Mouse (Mus musculus): ENCODE measurements at regions not wholly inside any gene's neighbourhood (a gene's known extent, or its start where the extent isn't known, plus 50 kb on each side); places are given as distances from the start of the nearest gene placed in this dataset.
A peak's percentile ranks its signal among the peaks of the same experiment; 100 is the strongest.
"Not testable (repeated sequence)": the region's sequence is repeated elsewhere in the genome, so short reads cannot be mapped to it uniquely, and the experiment has no call there.

DNA sequence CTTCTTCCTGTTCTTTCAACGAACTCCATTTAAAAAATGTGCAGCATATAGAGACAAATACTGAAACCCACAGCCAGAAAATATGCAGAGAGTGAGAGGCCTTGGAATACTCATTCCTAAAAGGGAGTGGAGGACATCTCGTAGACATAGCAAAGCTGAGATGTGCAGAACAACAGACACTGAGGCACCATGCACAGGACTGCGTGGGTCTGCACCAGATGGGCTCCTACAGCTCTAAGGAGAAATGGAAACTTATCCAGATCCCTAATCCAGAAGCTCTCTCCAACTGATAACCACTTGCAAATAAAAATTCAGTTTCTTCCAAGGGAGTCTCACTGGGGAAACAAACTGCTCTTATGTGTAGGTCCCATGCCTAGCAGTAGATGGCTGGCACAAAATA lies 101.6 kb downstream of the Slc25a24 start:
- no peak for DNase-seq

DNA sequence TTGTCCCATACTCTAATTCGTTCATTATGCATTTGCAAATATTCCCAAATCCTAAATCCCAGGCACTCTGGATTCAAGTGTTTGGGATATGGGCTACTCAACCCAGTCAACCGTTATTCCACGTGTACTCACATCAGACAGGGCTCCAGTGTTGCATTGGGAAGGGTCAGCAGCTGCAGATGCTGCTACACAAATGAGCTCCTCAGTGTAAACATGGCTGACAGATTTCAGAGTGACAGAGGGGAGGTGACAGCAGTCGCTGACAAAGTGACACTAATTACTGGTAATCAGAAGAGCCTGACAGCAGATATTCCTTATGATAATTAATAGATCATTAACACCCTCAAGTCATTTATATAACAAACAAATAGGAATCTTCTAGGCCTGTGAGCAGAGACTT lies 106.2 kb upstream of the Vav3 start:
- no peak for DNase-seq

DNA sequence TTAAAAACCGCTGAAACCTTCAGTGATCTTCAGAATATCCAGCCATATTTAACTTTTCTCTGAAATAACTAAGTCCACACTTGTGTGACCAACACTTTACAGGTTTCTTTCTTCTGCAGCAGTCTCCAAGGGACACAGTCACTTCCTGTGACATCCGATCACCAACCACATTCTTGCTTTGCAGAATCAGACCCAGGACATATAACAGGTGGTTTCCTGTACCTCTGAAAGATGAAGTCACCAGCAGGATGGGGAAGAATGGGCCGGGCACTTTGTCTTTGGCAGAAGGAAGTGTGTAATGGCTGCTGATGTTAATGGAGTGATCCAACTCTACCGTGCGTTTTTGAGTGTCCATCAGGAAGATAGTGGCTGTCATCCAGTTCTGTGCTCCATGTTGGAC lies 103.5 kb upstream of the Vav3 start:
- no peak for DNase-seq

DNA sequence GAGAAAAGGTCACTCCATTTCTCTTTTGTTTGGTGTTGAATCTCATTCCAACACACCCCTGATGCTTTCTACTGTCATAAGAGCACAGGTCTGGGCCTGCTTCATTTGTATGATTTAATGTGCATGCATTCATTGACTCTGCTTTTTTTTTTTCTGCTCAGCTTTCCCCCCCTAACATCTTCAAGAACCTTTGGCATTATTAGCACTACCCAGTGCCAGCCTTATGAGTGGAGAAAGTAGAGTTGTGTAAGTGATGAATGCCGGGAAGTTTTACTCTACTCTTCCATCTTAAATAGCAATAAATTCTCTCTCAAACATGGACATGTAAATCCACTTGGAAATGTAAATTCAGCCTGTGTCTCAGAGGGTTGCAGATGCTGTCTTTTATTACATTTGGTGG lies 97.0 kb upstream of the Vav3 start:
- no peak for DNase-seq

DNA sequence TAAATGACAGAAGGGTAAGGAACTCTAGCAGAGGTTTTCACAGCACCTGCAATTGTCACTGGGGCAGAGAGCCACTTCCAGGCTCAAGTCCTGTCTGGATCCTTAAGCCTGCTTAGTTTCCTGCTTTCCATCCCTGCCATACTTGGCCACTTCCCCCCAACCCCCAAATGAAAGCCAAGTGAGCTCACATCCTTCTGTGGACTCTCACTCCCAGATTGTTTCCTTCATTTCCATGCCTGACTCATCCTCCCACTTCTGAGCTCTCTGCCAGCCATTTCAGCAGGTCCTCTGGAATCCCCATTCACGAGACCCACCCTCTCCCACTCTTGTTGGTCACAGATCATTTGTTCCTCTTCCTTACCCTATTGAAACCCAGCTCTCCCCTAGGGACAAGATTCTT lies 91.7 kb upstream of the Vav3 start:
- no peak for DNase-seq

DNA sequence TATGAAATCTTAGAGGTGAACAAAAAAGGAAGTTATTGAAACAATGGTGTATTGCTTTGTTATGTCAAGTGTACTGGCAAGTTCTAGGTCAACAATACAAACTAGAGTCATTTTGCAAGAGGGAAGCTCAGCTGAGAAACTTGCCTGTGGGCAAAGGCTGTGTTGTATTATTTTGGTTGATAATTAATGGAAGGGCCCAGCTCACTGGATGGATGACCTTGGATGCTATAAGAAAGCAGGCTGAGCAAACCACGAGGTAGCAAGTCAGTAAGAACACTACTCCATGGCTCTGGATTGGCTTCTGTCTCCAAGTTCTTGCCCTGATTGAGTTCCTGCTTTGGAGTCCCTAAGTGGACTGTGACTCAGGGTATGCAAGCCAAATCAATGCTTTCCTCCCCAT lies 91.1 kb upstream of the Vav3 start:
- peak; percentile 23 to 46 for DNase-seq

DNA sequence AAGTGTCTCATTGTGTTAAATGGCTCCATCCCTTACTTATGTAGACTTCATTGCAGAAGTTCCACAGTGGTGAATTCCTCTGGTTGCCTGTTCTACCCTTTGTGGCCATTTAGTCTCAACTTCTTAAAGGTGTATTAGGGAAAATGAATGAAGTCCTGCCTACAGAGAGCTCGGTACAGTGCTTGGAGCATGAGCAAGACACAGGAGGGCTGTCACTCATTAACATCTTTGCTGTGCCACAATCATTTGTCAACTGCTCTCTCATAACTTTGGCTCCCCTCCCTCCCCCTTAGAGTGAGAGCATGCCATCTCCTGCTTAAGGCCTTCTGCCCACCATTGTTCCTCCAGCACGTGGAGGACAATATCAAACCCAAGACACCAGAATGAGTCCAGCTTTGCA lies 90.5 kb upstream of the Vav3 start:
- DNase-seq, result no peak

DNA sequence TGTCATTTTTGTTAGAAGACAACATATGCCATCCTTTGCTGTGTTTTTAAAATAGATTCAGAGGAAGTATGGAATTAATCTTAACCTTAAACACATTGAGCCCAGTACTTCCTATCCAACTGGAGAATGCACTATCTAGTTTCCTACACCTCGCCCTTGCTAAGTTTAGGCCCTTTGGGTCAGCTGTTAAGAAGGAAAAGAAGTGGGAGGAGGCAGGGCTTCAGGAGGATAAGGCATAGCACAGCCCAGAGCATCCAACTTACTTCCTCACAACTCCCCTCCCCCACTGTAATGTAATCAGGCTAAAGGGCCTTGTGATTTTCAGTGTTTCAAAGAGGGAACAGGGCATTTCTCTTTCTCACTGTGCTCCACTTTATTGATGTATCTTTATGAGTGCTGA lies 88.7 kb upstream of the Vav3 start:
- DNase-seq, result peak in 1 of 2 experiments; percentile 5

DNA sequence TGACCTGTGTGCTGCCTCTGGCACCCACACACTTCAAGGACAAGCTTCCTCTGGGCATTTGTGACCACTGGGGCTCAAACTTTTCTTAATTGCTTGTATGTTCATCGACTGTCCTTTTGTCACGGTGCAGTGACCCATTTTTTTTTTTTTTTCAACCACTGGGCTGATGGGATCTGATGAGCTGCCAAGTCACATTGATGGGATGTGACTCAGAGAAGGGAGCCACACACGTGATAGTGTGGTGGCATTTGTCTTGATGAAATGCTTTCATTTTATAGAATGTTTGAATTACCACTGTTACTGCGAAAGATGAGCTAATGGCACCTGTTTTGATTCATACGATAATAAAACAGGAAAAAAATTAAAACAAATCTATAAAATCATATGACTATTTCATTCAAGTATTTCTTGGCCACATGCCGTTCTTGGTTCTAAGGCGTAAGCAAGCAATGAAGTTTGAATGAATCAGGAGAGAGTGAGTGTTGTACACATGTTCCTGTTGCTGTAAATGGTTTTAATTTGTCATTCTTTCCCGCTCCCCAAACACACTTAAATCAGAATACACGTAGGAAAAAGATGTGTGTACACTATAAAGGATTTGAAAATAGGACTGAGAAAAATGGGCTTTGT lies 86.3 kb upstream of the Vav3 start:
- no peak for DNase-seq

DNA sequence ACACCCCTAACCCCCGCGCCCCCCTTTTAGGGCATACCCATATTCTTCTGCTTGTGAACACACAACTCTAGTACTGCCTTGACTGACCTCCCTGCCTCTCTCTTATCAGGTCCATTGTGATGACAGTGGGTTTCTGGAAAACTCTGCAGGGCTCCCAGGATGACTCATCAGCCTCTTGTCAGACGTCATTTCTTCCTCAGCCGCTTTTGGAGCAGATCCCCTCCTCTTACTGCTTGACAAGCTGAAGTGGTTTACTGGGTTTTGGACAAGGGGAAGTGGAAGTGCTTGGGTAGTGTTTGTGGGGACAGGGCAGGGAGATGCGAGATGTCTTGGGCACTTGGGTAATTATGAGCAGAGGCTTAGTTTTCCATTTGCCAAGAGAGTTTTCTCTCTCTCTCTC lies 85.5 kb upstream of the Vav3 start:
- peak in 1 of 2 experiments; percentile 3 for DNase-seq

DNA sequence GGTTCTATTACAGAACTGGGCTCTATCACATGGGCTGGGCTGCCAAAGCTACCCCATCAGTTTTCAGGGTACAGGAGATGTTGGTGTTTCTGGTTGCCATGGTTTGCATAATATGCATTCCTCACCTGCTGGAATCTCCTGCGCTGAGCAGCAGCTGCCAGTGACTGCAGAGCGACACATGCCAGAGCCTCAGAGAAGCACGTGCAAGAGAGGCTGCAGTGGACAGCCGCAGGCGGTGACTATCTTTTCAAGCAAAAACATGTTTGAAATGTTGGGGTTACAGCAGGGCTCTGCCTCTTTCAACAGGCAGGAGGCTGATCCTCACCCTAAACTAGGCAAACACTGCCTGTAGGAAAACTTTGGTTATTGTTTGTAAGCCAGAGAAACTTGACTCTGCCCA lies 83.7 kb upstream of the Vav3 start:
- DNase-seq, result no peak

DNA sequence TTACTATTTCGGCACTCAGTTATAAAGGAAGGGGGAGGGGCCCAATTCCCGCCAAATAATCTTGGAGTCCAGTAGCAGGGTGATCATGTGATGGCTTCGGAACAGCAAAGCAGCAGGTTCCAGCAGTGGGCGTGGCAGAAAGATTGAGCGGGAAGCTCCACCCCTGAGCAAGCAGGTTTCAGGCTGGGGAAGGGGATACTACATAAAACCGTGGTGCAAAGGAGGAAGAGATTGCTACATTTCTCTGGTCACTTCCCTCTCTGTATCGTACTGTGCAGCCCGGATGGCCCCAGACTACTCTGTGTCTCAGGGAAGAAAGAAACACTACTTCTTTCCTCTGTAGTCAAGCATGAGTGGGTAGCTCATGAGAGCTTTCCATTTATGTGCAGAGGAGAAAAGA lies 73.5 kb upstream of the Vav3 start:
- not testable (repeated sequence) for DNase-seq

DNA sequence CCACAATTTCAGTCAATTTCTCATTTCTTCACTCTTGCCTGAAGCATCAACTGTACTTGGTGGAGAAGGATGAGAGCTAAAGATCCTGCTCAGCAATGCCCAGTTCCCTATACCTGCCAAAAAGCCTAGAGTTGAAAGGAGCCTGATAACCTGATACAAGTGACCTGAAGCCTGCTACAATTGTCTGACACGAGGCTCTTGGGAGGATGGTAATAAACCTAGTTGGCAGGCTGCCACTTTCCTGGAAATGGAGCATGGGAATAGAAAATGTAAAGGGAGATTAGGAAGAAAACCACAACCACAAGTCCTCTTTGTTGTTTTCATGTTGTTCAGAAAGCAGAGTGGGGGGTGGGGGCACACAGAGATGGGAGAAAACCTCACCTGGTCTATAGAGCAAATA lies 69.7 kb upstream of the Vav3 start:
- no peak for DNase-seq

DNA sequence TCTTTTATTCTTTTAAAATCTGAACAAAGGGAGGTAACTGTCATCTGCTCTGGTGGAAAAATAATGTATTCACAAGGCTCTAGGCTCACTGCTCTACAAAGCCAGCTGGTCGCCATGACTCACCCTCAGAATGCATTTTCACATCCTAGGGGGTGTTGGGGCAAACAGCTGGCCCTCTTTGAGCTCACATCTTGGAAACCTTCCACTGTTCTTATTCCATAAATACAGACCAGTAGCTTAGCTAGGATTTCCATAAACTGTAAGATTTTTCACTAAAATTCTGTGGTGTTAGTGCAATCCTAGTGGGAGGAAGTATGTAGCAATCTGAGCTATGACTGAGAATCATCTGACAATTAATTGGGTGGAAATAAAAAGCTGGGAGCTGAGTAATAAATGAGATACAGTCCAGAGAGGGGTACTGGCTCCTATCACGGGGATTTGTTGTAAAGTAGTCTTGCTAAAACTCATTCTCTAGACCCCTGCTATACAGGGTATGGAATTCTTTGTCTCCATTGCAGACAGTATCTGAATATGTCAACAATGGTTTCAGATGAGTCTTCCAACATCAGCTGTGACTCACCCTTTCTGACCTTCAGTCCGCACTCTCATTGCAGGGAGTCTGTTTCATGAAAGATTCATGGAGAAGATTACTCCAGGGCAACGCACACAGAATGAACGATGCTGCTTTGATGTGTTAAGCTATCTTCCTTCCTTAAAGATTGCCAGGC lies 67.2 kb upstream of the Vav3 start:
- no peak for DNase-seq

DNA sequence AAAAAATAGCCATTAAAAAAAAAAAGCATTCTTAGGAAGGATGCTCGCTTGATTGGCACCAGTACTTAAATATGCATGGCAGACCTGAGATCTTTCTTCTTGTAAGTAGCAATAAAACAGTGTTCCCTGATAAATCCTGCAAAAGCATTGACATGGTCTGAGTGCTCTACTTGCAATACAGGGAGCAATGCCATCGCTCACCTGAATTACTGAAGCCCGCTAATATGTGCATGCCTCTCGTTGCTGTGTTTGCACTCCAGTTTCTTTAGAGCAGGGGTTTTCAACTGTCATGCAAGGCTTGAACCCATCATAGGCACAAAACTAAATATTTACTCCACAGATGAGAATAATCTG lies 66.7 kb upstream of the Vav3 start:
- no peak for DNase-seq

DNA sequence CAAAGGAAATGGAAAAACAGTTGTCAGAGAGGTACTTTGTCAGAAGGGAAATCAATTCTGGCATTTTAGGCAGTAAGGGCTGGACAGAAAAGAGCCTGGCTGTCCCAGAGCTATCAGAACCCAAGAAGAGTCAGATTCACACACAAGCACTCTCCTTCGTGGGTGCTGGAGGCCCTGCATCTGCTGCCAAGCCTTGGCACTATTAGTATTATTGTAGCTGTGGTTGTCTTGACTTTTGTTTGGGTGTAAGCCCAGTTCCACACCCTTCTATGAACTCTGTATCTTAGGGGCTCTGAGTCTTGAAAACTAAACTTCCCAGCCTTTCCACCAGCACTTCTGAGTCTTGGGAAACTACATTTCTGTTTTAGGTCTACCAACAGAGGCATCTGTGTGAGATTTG lies 61.4 kb upstream of the Vav3 start:
- DNase-seq, result no peak

DNA sequence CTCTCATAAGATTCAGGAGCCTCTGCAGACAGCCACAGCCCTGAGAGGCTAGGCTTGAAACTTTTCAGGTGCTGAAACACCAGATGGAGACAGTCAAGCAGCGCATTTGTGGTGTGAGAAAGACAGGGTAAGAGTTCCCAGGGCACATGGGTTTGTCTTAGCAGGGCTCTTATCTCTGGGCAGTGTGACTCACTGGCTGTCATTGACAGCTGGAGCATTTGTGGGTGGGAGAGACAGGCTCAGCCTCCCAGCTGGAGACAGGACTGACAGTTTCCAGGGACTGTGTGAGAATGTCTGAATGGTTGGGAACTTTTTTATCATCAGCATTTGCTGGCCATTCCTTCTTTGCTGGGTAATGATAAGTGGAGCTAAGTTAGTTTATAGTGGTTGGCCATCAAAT lies 53.9 kb upstream of the Vav3 start:
- DNase-seq, result no peak

All from kidney, postnatal 36 days (tissue).